30 mouse cellular contexts compared by ENCODE assay signal in genomic region chr7:46724396-46724795, GRCm38 (mm10). TPM values are rescaled to one million over a fixed set of nuclear protein-coding genes. Genes with fewer than 3 reads are reported as not detected.
DNase-seq lines count a peak whose midpoint lies in the region; ATAC-seq and TF ChIP-seq lines count a peak whose summit lies in the region.
"Had no signal": no experiment of that assay in that cellular context is flagged by ENCODE, and none has a peak within 500 bp of the region (broad histone marks: within the 10 kb centered on the region; RNA-seq: fewer than 3 reads in every experiment).

No protein-coding gene starts in this region.

- no peak overlapping the region for H3K9ac ChIP-seq in kidney, embryonic 16.5 days (replicated peaks; ENCODE audit: low read length)
- H3K9ac ChIP-seq in hindbrain, postnatal 0 days (replicated peaks; ENCODE audit: low read length), result no peak overlapping the region
- H3K9ac ChIP-seq: embryonic facial prominence, embryonic 12.5 days; forebrain, postnatal 0 days; heart, embryonic 13.5 days; liver, postnatal 0 days; midbrain, embryonic 15.5 days; neural tube, embryonic 12.5 days had no signal

- WGBS in kidney, embryonic 16.5 days, result 39% methylated on average over 5 of the region's 5 CpGs
- 71% methylated on average over 5 of the region's 5 CpGs for WGBS in hindbrain, postnatal 0 days

- ATAC-seq in kidney, embryonic 16.5 days (ENCODE audit: low FRiP score, low TSS enrichment), result peak; percentile 71; the same call in 1 of the 2 replicates
- ATAC-seq in hindbrain, postnatal 0 days, result no peak
- ATAC-seq: forebrain, postnatal 0 days; liver, postnatal 0 days; lung, postnatal 0 days; midbrain, embryonic 15.5 days had no signal

- no peaks in the 10 kb centered on the region for H3K27me3 ChIP-seq in kidney, embryonic 16.5 days (ENCODE audit: insufficient read depth, low read length)
- H3K27me3 ChIP-seq in hindbrain, postnatal 0 days (ENCODE audit: insufficient read depth, low read length), result no peaks in the 10 kb centered on the region
- H3K27me3 ChIP-seq: embryonic facial prominence, embryonic 12.5 days; midbrain, embryonic 15.5 days; neural tube, embryonic 12.5 days had no signal

- H3K36me3 ChIP-seq in kidney, embryonic 16.5 days (ENCODE audit: insufficient read depth, low read length), result no peaks in the 10 kb centered on the region
- H3K36me3 ChIP-seq in hindbrain, postnatal 0 days (ENCODE audit: insufficient read depth, low read length), result no peaks in the 10 kb centered on the region
- H3K36me3 ChIP-seq: embryonic facial prominence, embryonic 12.5 days; heart, embryonic 13.5 days; limb, embryonic 10.5 days; midbrain, embryonic 15.5 days; neural tube, embryonic 12.5 days had no signal

- no peak overlapping the region for H3K4me2 ChIP-seq in kidney, embryonic 16.5 days (replicated peaks; ENCODE audit: low read depth, low read length)
- no peak overlapping the region for H3K4me2 ChIP-seq in hindbrain, postnatal 0 days (ENCODE audit: low read depth, low read length)
- H3K4me2 ChIP-seq: embryonic facial prominence, embryonic 12.5 days; heart, embryonic 13.5 days; midbrain, embryonic 15.5 days; neural tube, embryonic 12.5 days had no signal

- H3K9me3 ChIP-seq in kidney, embryonic 16.5 days (ENCODE audit: low read length), result no peaks in the 10 kb centered on the region
- H3K9me3 ChIP-seq in hindbrain, postnatal 0 days (ENCODE audit: low read length), result no peaks in the 10 kb centered on the region
- H3K9me3 ChIP-seq: embryonic facial prominence, embryonic 12.5 days; heart, embryonic 13.5 days; limb, embryonic 10.5 days; midbrain, embryonic 15.5 days; neural tube, embryonic 12.5 days had no signal

- peak overlapping the region; percentile 47; the same call in 1 of the 2 replicates for H3K27ac ChIP-seq in kidney, embryonic 16.5 days (ENCODE audit: low read length)
- H3K27ac ChIP-seq in hindbrain, postnatal 0 days, result no peak overlapping the region
- H3K27ac ChIP-seq: embryonic facial prominence, embryonic 12.5 days; heart, adult 2 months; heart, embryonic 13.5 days; limb, embryonic 10.5 days; macrophage; midbrain, embryonic 15.5 days; neural tube, embryonic 12.5 days had no signal

- no peak for TF ChIP-seq CTCF in hindbrain, postnatal 0 days (IDR thresholded peaks at IDR 0.05; ENCODE audit: low read depth)

- no peaks in the 10 kb centered on the region for H3K4me1 ChIP-seq in kidney, embryonic 16.5 days (ENCODE audit: insufficient read depth, low read length)
- H3K4me1 ChIP-seq in hindbrain, postnatal 0 days (ENCODE audit: insufficient read depth, low read length), result 0 out of 2 replicates have a peak, but pooled peaks cover 3% of the 10 kb centered on the region
- H3K4me1 ChIP-seq: embryonic facial prominence, embryonic 12.5 days; heart, embryonic 13.5 days; limb, embryonic 10.5 days; midbrain, embryonic 15.5 days; neural tube, embryonic 12.5 days had no signal

- H3K4me3 ChIP-seq in kidney, embryonic 16.5 days (ENCODE audit: low read length), result no peak overlapping the region
- H3K4me3 ChIP-seq in hindbrain, postnatal 0 days (ENCODE audit: low read length), result no peak overlapping the region
- H3K4me3 ChIP-seq: embryonic facial prominence, embryonic 12.5 days; heart, adult 2 months; heart, embryonic 13.5 days; limb, embryonic 10.5 days; midbrain, embryonic 15.5 days; neural tube, embryonic 12.5 days had no signal

- no peak for DNase-seq in kidney, adult 11 months
- peak; percentile 41 for DNase-seq in layer of hippocampus, adult 9-11 months
- DNase-seq in layer of hippocampus, adult 9-10 months (ENCODE audit: low spot score), result no peak
- peak; percentile 19 for DNase-seq in right cerebral cortex, postnatal 25 days
- no peak for DNase-seq in right cerebral cortex, postnatal 4 days
- DNase-seq in hindbrain, postnatal 0 days (ENCODE audit: low spot score), result no peak
- DNase-seq: adrenal gland, adult 2 months; cerebellum, adult 2 months; cerebellum, postnatal 25 days; forebrain, postnatal 0 days; gastrocnemius, postnatal 36 days; heart, adult 2 months; heart, postnatal 14 days; liver, postnatal 0 days; spleen, adult 18-20 months had no signal

RNA-seq across cellular contexts. Expression of gene Saa4, which starts 8.0 kb away (rescaled TPM):
- polyA plus RNA-seq in kidney, embryonic 16.5 days (2015; fragmentation: Nextera tagmentation; extraction: Ambion mirVana), result 0.08 TPM in 1 of 2 replicates, not detected in the other
- not detected in 2 replicates for total RNA-seq in hindbrain, postnatal 0 days (2014; rRNA removed)
- not detected in 2 replicates for polyA plus RNA-seq in hindbrain, postnatal 0 days (2015; fragmentation: Nextera tagmentation; extraction: Ambion mirVana)
- total RNA-seq: forebrain, postnatal 0 days; gastrocnemius, postnatal 36 days; heart, adult 2 months; heart, postnatal 14 days; left cerebral cortex, adult 18-20 months; MEL had no signal
- polyA plus RNA-seq: adrenal gland, adult 2 months; cerebellum, adult 2 months; embryonic facial prominence, embryonic 12.5 days; forebrain, embryonic 11.5 days; forebrain, postnatal 0 days; heart, adult 2 months; heart, embryonic 13.5 days; hindbrain, embryonic 11.5 days; limb, embryonic 10.5 days; lung, postnatal 0 days; macrophage; midbrain, embryonic 15.5 days; neural tube, embryonic 12.5 days; urinary bladder, adult 2 months had no signal

RNA-seq across cellular contexts. Expression of gene Saa3, which starts 8.9 kb away (rescaled TPM):
- 0.57 TPM in 1 of 2 replicates, not detected in the other for polyA plus RNA-seq in kidney, embryonic 16.5 days (2015; fragmentation: Nextera tagmentation; extraction: Ambion mirVana)
- 0.54 TPM in 1 of 2 replicates, not detected in the other for total RNA-seq in hindbrain, postnatal 0 days (2014; rRNA removed)
- 0.36 and 0.43 TPM in 2 replicates for polyA plus RNA-seq in hindbrain, postnatal 0 days (2015; fragmentation: Nextera tagmentation; extraction: Ambion mirVana)
- total RNA-seq: forebrain, postnatal 0 days; gastrocnemius, adult 18-20 months; gastrocnemius, postnatal 36 days; left cerebral cortex, adult 18-20 months had no signal
- polyA plus RNA-seq: cerebellum, adult 2 months; forebrain, embryonic 11.5 days; heart, embryonic 13.5 days; limb, embryonic 10.5 days; neural tube, embryonic 12.5 days; testis, adult 2 months had no signal

RNA-seq across cellular contexts. Expression of gene Saal1, which starts 13.9 kb away (rescaled TPM):
- polyA plus RNA-seq in kidney, embryonic 16.5 days (2015; fragmentation: Nextera tagmentation; extraction: Ambion mirVana), result 33.3 and 34.1 TPM in 2 replicates
- total RNA-seq in hindbrain, postnatal 0 days (2014; rRNA removed), result 12.2 and 14.4 TPM in 2 replicates
- 13.0 and 13.4 TPM in 2 replicates for polyA plus RNA-seq in hindbrain, postnatal 0 days (2015; fragmentation: Nextera tagmentation; extraction: Ambion mirVana)

RNA-seq across cellular contexts. Expression of gene Saa1, which starts 18.4 kb away (rescaled TPM):
- 2.3 and 2.5 TPM in 2 replicates for polyA plus RNA-seq in kidney, embryonic 16.5 days (2015; fragmentation: Nextera tagmentation; extraction: Ambion mirVana)
- not detected in 2 replicates for total RNA-seq in hindbrain, postnatal 0 days (2014; rRNA removed)
- 0.32 and 0.43 TPM in 2 replicates for polyA plus RNA-seq in hindbrain, postnatal 0 days (2015; fragmentation: Nextera tagmentation; extraction: Ambion mirVana)
- total RNA-seq: adrenal gland, adult 2 months; forebrain, postnatal 0 days; gastrocnemius, adult 18-20 months; gastrocnemius, postnatal 36 days; heart, adult 2 months; heart, postnatal 14 days; left cerebral cortex, adult 18-20 months; MEL had no signal
- polyA plus RNA-seq: adrenal gland, adult 2 months; forebrain, embryonic 11.5 days; heart, adult 2 months; heart, embryonic 13.5 days; hindbrain, embryonic 11.5 days; macrophage; urinary bladder, adult 2 months had no signal

RNA-seq across cellular contexts. Expression of gene Saa2, which starts 27.2 kb away (rescaled TPM):
- 0.63 TPM in 1 of 2 replicates, not detected in the other for polyA plus RNA-seq in kidney, embryonic 16.5 days (2015; fragmentation: Nextera tagmentation; extraction: Ambion mirVana)
- total RNA-seq in hindbrain, postnatal 0 days (2014; rRNA removed), result 0.05 TPM in 1 of 2 replicates, not detected in the other
- polyA plus RNA-seq in hindbrain, postnatal 0 days (2015; fragmentation: Nextera tagmentation; extraction: Ambion mirVana), result 0.39 and 1.1 TPM in 2 replicates
- total RNA-seq: adrenal gland, adult 2 months; forebrain, postnatal 0 days; gastrocnemius, postnatal 36 days; heart, adult 2 months; heart, postnatal 14 days; left cerebral cortex, adult 18-20 months; MEL had no signal
- polyA plus RNA-seq: adrenal gland, adult 2 months; cerebellum, adult 2 months; embryonic facial prominence, embryonic 12.5 days; forebrain, embryonic 11.5 days; forebrain, postnatal 0 days; heart, adult 2 months; heart, embryonic 13.5 days; lung, postnatal 0 days; macrophage; midbrain, embryonic 15.5 days; neural tube, embryonic 12.5 days; testis, adult 2 months; urinary bladder, adult 2 months had no signal

Comparison
In these comparisons a context has a peak if more than half of its experiments do, and no peak if none do; other contexts are left out.
1. DNase-seq: peak in layer of hippocampus, adult 9-11 months (single experiment) and right cerebral cortex, postnatal 25 days (single experiment); none in kidney, adult 11 months (single experiment), layer of hippocampus, adult 9-10 months (single experiment), right cerebral cortex, postnatal 4 days (single experiment) and hindbrain, postnatal 0 days (single experiment).